Mouse (Mus musculus): Measurements from ENCODE around the gene Orc5. TPM values are rescaled to one million over a fixed set of nuclear protein-coding genes. Genes with fewer than 3 reads are reported as not detected.

The Orc5 gene
- polyA plus RNA-seq, 1 experiment from 2014 or later = 37.8 TPM

- 43% methylated on average over 4 of the region's 4 CpGs for WGBS
- H3K4me1 ChIP-seq (replicated peaks) = peaks cover 6% of the 10 kb centered on the region
- no peaks in the 10 kb centered on the region for H3K36me3 ChIP-seq
- H3K4me3 ChIP-seq = no peak overlapping the region
- no peaks in the 10 kb centered on the region for H3K27me3 ChIP-seq
- no peak overlapping the region for H3K27ac ChIP-seq
- no peak overlapping the region for H3K4me2 ChIP-seq
- no peak overlapping the region for H3K9ac ChIP-seq
- no peaks in the 10 kb centered on the region for H3K9me3 ChIP-seq
- peak; percentile 68; the same call in 1 of the 2 replicates for ATAC-seq (ENCODE audit: low FRiP score)
Observed at GRCm38 (mm10) chr5:22471243-22471642, 79.0 kb downstream of the Orc5 start.

GRCm38 (mm10) chr5:22452871-22453661 is 97.2 kb downstream of the Orc5 start:
- Histone ChIP-seq H3K27ac (peak overlapping the region; percentile 46), H3K27me3 (no peaks in the 10 kb centered on the region), H3K4me2 (peak overlapping the region; percentile 30), H3K36me3 (no peaks in the 10 kb centered on the region), H3K9ac (0 out of 2 replicates have a peak overlapping the region, but pooled peaks have one; percentile 19), H3K4me1 (replicated peaks) (peaks cover 6% of the 10 kb centered on the region), H3K4me3 (no peak overlapping the region), H3K9me3 (no peaks in the 10 kb centered on the region)
- 27% methylated on average over 15 of the region's 15 CpGs for WGBS
- peak; percentile 88 for ATAC-seq (ENCODE audit: low FRiP score)

- Histone ChIP-seq H3K9me3 (no peaks in the 10 kb centered on the region), H3K36me3 (no peaks in the 10 kb centered on the region), H3K9ac (0 out of 2 replicates have a peak overlapping the region, but pooled peaks have one; percentile 19), H3K4me3 (no peak overlapping the region), H3K27me3 (no peaks in the 10 kb centered on the region), H3K4me1 (replicated peaks) (peaks cover 6% of the 10 kb centered on the region), H3K27ac (peak overlapping the region; percentile 46), H3K4me2 (peak overlapping the region; percentile 30)
- ATAC-seq (ENCODE audit: low FRiP score) = no peak; the same call in 1 of the 2 replicates
- 28% methylated on average over 9 of the region's 9 CpGs for WGBS
Observed at GRCm38 (mm10) chr5:22452452-22452851, 97.8 kb downstream of the Orc5 start.

GRCm38 (mm10) chr5:22451764-22452163 is 98.5 kb downstream of the Orc5 start:
- no peak overlapping the region for H3K4me2 ChIP-seq
- H3K4me1 ChIP-seq (replicated peaks) = peaks cover 6% of the 10 kb centered on the region
- no peaks in the 10 kb centered on the region for H3K27me3 ChIP-seq
- no peak overlapping the region for H3K27ac ChIP-seq
- H3K9ac ChIP-seq = no peak overlapping the region
- WGBS = 64% methylated on average over 3 of the region's 3 CpGs
- no peak for ATAC-seq (ENCODE audit: low FRiP score)
- no peaks in the 10 kb centered on the region for H3K36me3 ChIP-seq
- no peak overlapping the region for H3K4me3 ChIP-seq
- no peaks in the 10 kb centered on the region for H3K9me3 ChIP-seq

DNA sequence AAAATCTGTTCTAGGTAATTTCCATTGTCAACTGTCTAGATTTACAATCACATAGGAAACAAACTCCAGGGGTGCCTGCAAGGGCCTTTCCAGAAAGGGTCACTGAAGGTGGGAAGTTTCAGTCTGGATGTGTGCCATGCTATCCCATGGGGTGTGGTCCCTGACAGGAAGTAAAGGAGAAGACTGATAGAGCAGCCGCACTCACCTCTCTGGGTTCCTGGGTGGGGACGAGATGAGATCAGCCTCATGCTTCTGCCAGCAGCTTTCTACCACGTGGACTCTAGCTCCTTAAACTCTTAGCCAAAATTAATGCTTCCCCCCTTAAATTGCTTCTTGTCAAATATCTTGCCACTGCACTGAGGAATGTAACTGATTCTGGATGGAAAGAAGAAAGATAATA is 100.7 kb downstream of the Orc5 start:
- Histone ChIP-seq H3K9ac (no peak overlapping the region), H3K4me1 (replicated peaks) (peaks cover 6% of the 10 kb centered on the region), H3K27ac (no peak overlapping the region), H3K27me3 (no peaks in the 10 kb centered on the region), H3K4me3 (no peak overlapping the region), H3K9me3 (no peaks in the 10 kb centered on the region), H3K36me3 (no peaks in the 10 kb centered on the region), H3K4me2 (no peak overlapping the region)
- WGBS = 86% methylated on average over 3 of the region's 3 CpGs
- no peak for ATAC-seq (ENCODE audit: low FRiP score)

Other genes starting within 250 kb of the Orc5 start
- 25.9 TPM in 2 replicates for gene Reln, start 205.7 kb downstream of the Orc5 start, polyA plus RNA-seq (2015; fragmentation: Nextera tagmentation; extraction: Ambion mirVana)
- gene Lhfpl3, start 195.6 kb upstream of the Orc5 start, polyA plus RNA-seq (2015; fragmentation: Nextera tagmentation; extraction: Ambion mirVana) = 9.7 and 9.8 TPM in 2 replicates

All from hindbrain, embryonic 13.5 days (tissue).